Mouse (Mus musculus): ENCODE data around the gene Cblc. TPM values are rescaled to one million over a fixed set of nuclear protein-coding genes. Genes with fewer than 3 reads are reported as not detected.

Gene Cblc
- total and polyA plus RNA-seq, 2 experiments from 2014 or later: 0.46 TPM; not detected in 1

DNA sequence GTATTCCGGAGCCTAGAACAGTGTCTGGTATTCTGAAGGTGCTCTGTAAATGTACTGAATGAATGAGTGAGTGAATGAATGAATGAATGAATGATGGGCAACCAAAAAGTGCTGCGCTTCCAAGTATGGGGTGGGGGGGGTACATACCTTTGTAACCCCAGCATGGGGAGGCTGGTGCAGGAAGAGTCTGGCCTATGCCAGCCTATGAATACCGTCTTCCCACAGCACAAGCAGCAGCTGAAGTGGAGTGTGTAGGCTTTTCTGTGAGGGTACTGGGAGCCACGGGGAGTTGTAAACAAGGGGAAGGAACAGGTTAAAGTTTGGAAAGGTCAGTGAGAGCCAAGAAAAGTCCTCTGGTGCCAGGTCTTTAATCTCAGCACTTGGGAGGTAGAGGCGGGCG lies 52.8 kb downstream of the Cblc start:
- no peak overlapping the region for H3K27ac ChIP-seq
- H3K27me3 ChIP-seq (ENCODE audit: insufficient read depth, low read length): no peaks in the 10 kb centered on the region
- TF ChIP-seq CTCF (IDR thresholded peaks at IDR 0.05; ENCODE audit: low read depth): no peak
- H3K9ac ChIP-seq (replicated peaks; ENCODE audit: low read length): no peak overlapping the region
- WGBS: 85% methylated on average over 6 of the region's 6 CpGs
- H3K4me2 ChIP-seq (ENCODE audit: low read depth, low read length): no peak overlapping the region
- ATAC-seq (no peak), DNase-seq (ENCODE audit: low spot score) (no peak)
- peaks cover 19% of the 10 kb centered on the region for H3K4me1 ChIP-seq (ENCODE audit: insufficient read depth, low read length)
- no peaks in the 10 kb centered on the region for H3K36me3 ChIP-seq (ENCODE audit: insufficient read depth, low read length)
- H3K4me3 ChIP-seq (ENCODE audit: low read length): no peak overlapping the region
- no peaks in the 10 kb centered on the region for H3K9me3 ChIP-seq (ENCODE audit: low read length)

DNA sequence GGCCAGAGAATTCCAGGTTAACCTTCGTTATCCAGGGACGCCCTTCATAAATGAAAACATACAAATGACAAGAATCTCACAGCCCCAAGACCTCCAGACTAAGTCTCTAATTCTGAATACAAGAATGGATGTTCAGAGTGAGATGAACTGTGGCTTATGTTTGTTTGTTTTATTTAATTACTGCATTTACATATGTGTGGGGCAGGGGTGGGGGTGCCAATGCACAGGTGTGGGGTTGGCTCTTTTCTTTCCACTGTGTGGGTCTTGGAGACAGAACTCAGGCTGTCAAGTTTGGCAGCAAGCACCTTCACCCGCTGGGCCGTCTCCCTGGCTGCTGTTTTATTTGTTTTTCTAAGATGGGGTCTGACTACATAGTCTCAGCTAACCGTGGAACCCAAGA lies 54.1 kb downstream of the Cblc start:
- Histone ChIP-seq H3K4me1 (ENCODE audit: insufficient read depth, low read length) (0 out of 2 replicates have a peak, but pooled peaks cover 8% of the 10 kb centered on the region), H3K27me3 (ENCODE audit: insufficient read depth, low read length) (no peaks in the 10 kb centered on the region), H3K9me3 (ENCODE audit: low read length) (no peaks in the 10 kb centered on the region), H3K4me3 (ENCODE audit: low read length) (no peak overlapping the region), H3K9ac (replicated peaks; ENCODE audit: low read length) (no peak overlapping the region), H3K27ac (no peak overlapping the region), H3K36me3 (ENCODE audit: insufficient read depth, low read length) (peaks cover 8% of the 10 kb centered on the region; the same call in 1 of the 2 replicates), H3K4me2 (ENCODE audit: low read depth, low read length) (no peak overlapping the region)
- no peak for ATAC-seq
- DNase-seq (ENCODE audit: low spot score): no peak
- WGBS: 50% methylated on average over 5 of the region's 5 CpGs
- TF ChIP-seq CTCF (IDR thresholded peaks at IDR 0.05; ENCODE audit: low read depth): no peak

DNA sequence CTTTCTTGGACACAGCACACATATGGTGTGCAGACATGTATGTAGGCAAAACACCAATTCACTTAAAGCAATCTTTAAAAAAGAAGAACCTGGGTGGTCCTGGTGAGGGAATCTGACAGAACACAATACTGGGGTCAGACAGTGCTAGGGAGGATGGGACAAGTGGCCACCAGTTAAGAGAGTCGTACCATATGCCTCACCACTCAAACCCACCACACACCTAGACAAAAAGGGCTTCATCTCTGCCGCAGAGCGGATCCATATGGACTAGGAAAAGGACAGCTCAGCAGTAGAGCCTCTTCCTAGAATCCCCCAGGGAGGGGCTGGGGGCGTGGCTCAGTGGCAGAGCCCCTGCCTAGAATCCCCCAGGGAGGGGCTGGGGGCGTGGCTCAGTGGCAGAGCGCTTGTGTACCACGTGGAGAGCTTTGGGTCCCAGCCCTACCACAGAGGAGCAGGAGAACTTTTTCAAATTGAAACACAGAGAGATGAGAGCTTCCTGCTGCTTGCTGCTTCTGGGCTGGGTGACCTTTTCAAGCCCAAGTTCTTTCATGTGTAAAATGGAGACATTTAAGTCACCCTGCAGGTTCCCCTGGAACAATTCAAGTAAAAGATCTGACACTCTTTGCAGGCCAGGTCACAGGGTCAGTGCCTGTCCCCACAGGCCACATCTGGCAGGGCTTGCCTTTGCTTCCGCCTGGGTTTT lies 55.1 kb downstream of the Cblc start:
- ATAC-seq (no peak), DNase-seq (ENCODE audit: low spot score) (no peak)
- TF ChIP-seq CTCF (IDR thresholded peaks at IDR 0.05; ENCODE audit: low read depth): no peak
- Histone ChIP-seq H3K4me3 (ENCODE audit: low read length) (no peak overlapping the region), H3K9me3 (ENCODE audit: low read length) (no peaks in the 10 kb centered on the region), H3K27ac (no peak overlapping the region), H3K4me2 (ENCODE audit: low read depth, low read length) (no peak overlapping the region), H3K27me3 (ENCODE audit: insufficient read depth, low read length) (no peaks in the 10 kb centered on the region), H3K4me1 (ENCODE audit: insufficient read depth, low read length) (0 out of 2 replicates have a peak, but pooled peaks cover 2% of the 10 kb centered on the region), H3K9ac (replicated peaks; ENCODE audit: low read length) (no peak overlapping the region), H3K36me3 (ENCODE audit: insufficient read depth, low read length) (peaks cover 14% of the 10 kb centered on the region; the same call in 1 of the 2 replicates)
- WGBS: 13% methylated on average over 8 of the region's 8 CpGs

DNA sequence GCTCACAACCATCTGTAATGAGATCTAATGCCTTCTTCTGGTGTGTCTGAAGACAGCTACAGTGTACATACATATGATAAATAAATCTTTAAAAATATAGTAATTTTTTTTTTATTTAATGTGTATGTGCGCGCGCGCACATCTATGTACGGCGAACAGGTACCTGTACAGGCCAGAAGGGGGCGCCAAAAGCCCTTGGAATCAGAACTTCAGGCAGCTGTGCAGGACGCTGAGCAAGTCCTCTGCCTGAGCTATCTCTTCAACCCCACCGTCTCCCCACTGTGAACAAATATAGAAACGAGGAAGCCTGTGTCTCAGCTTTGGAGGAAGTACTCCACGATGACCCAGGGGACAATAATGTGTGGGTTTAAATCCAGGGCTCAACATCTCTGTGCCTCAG lies 56.3 kb downstream of the Cblc start:
- 93% methylated on average over 11 of the region's 11 CpGs for WGBS
- H3K27ac ChIP-seq: no peak overlapping the region
- ATAC-seq: no peak
- H3K27me3 ChIP-seq (ENCODE audit: insufficient read depth, low read length): no peaks in the 10 kb centered on the region
- no peak overlapping the region for H3K4me3 ChIP-seq (ENCODE audit: low read length)
- H3K9me3 ChIP-seq (ENCODE audit: low read length): no peaks in the 10 kb centered on the region
- DNase-seq (ENCODE audit: low spot score): no peak
- TF ChIP-seq CTCF (IDR thresholded peaks at IDR 0.05; ENCODE audit: low read depth): peak; percentile 25
- no peak overlapping the region for H3K4me2 ChIP-seq (ENCODE audit: low read depth, low read length)
- no peak overlapping the region for H3K9ac ChIP-seq (replicated peaks; ENCODE audit: low read length)
- peaks cover 17% of the 10 kb centered on the region; the same call in 1 of the 2 replicates for H3K36me3 ChIP-seq (ENCODE audit: insufficient read depth, low read length)
- H3K4me1 ChIP-seq (ENCODE audit: insufficient read depth, low read length): no peaks in the 10 kb centered on the region

DNA sequence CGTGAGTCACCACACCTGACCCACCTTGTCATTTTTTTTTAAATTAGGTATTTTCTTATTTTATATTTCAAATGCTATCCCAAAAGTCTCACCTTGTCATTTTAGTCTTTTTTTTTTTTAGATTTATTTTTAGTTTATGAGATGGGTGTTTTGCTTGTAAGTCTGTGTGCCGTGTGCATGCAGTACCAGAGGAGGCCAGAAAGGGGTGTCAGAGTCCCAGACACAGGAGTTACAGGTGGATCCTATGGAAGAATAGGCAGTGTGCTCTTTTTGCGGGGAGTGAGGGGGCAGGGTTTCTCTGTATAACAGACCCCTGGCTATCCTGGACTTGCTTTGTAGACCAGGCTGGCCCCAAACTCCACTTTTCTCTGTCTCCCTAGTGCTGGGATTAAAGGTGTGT lies 57.8 kb downstream of the Cblc start:
- TF ChIP-seq CTCF (IDR thresholded peaks at IDR 0.05; ENCODE audit: low read depth): peak; percentile 50
- 90% methylated on average over 3 of the region's 3 CpGs for WGBS
- Histone ChIP-seq H3K4me1 (ENCODE audit: insufficient read depth, low read length) (no peaks in the 10 kb centered on the region), H3K27me3 (ENCODE audit: insufficient read depth, low read length) (no peaks in the 10 kb centered on the region), H3K4me3 (ENCODE audit: low read length) (no peak overlapping the region), H3K36me3 (ENCODE audit: insufficient read depth, low read length) (peaks cover 23% of the 10 kb centered on the region; the same call in 1 of the 2 replicates), H3K9ac (replicated peaks; ENCODE audit: low read length) (no peak overlapping the region), H3K27ac (no peak overlapping the region), H3K9me3 (ENCODE audit: low read length) (no peaks in the 10 kb centered on the region), H3K4me2 (ENCODE audit: low read depth, low read length) (no peak overlapping the region)
- no peak for DNase-seq (ENCODE audit: low spot score)
- ATAC-seq: no peak

DNA sequence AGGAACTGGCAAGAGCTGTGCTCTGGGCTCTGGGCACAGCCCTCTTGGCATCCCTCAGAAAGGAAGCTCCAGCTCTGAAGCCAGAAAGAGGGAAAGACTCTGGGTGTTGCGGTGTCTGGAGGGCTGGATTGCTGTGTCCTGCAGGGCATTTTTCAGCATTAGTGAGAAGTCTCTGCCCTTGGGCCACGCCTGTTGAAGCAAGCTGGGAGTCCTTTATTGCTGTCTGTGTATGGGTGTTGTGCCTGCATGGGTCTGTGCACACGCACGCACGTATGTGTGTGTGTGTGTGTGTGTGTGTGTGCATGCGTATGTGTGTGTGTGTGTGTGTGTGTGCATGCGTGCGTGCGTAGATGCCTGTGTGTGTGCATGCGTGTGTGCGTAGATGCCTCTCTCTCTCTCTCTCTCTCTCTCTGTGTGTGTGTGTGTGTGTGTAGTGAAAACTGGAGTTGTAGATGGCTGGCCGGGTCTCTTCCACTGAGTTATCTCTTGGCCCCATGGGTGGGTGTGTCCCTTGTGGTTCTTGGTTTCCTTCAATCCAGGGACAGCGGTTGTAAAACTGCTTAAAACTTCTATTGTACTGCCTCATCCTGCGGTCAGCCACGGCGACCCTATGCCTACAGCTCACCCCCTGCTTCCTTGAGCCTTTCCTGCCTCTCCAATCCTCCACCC lies 60.1 kb downstream of the Cblc start:
- Histone ChIP-seq H3K4me2 (ENCODE audit: low read depth, low read length) (no peak overlapping the region), H3K36me3 (ENCODE audit: insufficient read depth, low read length) (peaks cover 33% of the 10 kb centered on the region), H3K9me3 (ENCODE audit: low read length) (no peaks in the 10 kb centered on the region), H3K27me3 (ENCODE audit: insufficient read depth, low read length) (no peaks in the 10 kb centered on the region), H3K27ac (no peak overlapping the region), H3K4me1 (ENCODE audit: insufficient read depth, low read length) (no peaks in the 10 kb centered on the region), H3K9ac (replicated peaks; ENCODE audit: low read length) (no peak overlapping the region), H3K4me3 (ENCODE audit: low read length) (no peak overlapping the region)
- no peak for ATAC-seq
- no peak for TF ChIP-seq CTCF (IDR thresholded peaks at IDR 0.05; ENCODE audit: low read depth)
- 92% methylated on average over 15 of the region's 16 CpGs for WGBS
- no peak for DNase-seq (ENCODE audit: low spot score)

All from hindbrain, postnatal 0 days (tissue).